Mouse (Mus musculus) T-helper 17 cell (primary cell): ENCODE measurements around the gene Krt2.

Source experiments
- in situ Hi-C, 2 experiments: fragments of 300-600 bp; cut with MboI, MseI; formaldehyde crosslinking; loops; 1 replicate in 1 of 2; 2 replicates in 1 of 2; pipeline ENCODE4 v1.15.1; 2025; ENCODE audit warnings: high pct_unique_total_duplicates in 2 of 2

Gene Krt2

DNA sequence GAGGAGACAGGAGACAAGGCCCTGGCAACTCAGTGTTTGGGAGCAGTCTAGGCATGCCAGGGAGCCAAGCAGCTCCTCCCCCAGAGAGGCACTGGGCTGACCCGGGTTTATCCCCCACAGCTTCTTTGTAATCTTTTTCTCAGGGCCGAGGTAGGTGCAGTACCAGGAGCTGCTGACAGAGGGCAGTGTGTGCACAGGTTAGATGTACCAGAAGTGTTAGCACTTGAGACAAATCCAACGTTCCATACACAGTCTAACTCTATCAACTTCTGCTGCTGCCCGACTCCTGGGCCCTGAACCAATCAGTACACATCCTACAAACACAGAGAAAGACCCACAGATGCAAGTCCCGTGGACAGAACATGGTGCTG is 45.3 kb downstream of the Krt2 start:
- in situ Hi-C loops = loop anchor here (5.0 to 25.0 kb wide), 3 partner anchors 190 to 292 kb away; partner anchors contain the start of gene Krt78 (in 1 of the 2)

DNA sequence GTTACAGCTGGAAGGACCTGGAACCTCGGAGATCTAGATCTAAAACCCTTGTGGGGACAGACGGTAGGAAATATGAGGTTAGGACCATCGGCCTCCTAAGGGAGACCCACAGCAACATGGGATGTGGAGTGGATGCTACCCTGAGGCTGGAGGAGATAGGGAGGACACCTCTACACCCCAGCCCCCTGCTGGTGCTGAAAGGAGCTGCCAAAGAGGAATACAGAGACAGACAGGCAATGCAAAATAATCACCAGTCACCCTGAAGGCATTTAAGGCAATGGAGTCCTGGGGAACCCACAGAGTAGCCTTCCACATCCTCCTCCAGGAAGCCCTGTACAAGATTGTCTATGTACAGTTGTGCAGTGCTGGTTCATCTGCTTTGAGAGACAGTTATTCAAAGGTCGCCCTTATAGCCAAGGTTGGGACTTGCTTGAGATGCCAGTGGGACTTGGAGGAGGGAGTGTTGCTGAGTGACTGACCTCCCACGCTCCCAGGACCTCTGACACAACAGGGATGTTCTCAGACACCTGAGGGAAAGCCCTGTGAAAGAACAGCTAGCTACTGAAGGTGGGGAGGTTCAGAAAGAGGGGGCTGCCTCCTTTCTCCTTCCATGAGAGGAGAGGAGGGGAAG is 45.8 kb downstream of the Krt2 start:
- in situ Hi-C loops = loop anchor here (5.0 to 25.0 kb wide), 3 partner anchors 190 to 293 kb away; partner anchors contain the start of gene Krt78 (in 1 of the 2)

DNA sequence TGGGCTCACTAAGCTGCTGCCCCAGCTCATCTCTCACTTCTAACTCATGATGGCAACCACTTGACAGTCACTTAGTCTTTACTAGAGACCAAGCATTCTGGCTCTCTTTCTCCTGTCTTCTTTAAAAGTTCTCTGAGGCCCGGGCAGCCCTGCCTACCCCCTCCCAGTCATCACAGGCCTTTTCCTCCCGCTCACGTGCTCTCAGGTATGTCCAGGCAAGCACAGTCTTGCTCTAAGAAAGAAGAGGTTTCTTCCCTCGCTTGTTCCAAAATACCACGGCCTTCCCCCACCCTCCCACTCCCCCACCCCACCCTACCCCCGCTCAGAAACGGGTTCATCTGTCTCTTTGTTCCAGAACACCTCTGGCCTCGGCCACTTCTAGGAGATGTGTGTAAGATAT is 47.7 kb downstream of the Krt2 start:
- in situ Hi-C loops = loop anchor here (5.0 to 25.0 kb wide), 3 partner anchors 192 to 295 kb away; partner anchors contain the start of gene Krt78 (in 1 of the 2)
